Mouse (Mus musculus): Measurements from ENCODE around the gene Jtb. TPM values are rescaled to one million over a fixed set of nuclear protein-coding genes. Genes with fewer than 3 reads are reported as not detected.

Jtb gene
- polyA plus RNA-seq, 1 experiment from 2014 or later: 131 TPM

DNA sequence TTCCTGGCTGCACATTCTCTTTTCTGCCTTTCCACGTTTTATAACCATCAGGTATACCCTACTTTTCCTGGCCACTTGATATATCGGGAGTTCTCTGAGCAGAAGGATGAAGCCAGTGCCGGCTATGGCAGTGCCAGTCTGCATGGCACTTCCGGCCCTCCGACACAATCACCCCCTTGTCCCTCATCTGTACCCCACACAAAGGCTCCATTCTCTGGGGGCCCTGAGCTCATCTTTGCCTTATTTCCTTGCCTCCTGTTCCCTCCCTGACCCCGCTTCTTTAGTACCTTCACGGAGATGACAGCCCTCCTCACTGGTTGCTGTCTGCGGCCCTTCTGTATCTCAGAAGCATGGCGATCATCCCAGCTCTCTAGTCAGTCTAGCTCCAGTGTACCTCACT is 49.3 kb downstream of the Jtb start:
- TF ChIP-seq CTCF (IDR thresholded peaks at IDR 0.05; ENCODE audit: low read depth) (no peak), EP300 (optimal IDR thresholded peaks at IDR 0.05) (no peak)
- Histone ChIP-seq H3K36me3 (ENCODE audit: control insufficient read depth, insufficient read depth, low read length) (no peaks in the 10 kb centered on the region; the same call in 1 of the 2 replicates), H3K27me3 (ENCODE audit: control insufficient read depth, insufficient read depth, low read length) (no peaks in the 10 kb centered on the region), H3K9me3 (ENCODE audit: control insufficient read depth, low read length) (no peaks in the 10 kb centered on the region), H3K9ac (ENCODE audit: low read length) (no peak overlapping the region), H3K27ac (replicated peaks) (no peak overlapping the region), H3K4me1 (replicated peaks; ENCODE audit: control insufficient read depth, insufficient read depth) (no peaks in the 10 kb centered on the region), H3K4me3 (ENCODE audit: low read depth, low read length) (no peak overlapping the region), H3K4me2 (replicated peaks; ENCODE audit: low read depth) (no peak overlapping the region)
- ATAC-seq (ENCODE audit: low FRiP score, low TSS enrichment): no peak
- no peak for DNase-seq (ENCODE audit: low spot score)
- 89% methylated on average over 9 of the region's 9 CpGs for WGBS

DNA sequence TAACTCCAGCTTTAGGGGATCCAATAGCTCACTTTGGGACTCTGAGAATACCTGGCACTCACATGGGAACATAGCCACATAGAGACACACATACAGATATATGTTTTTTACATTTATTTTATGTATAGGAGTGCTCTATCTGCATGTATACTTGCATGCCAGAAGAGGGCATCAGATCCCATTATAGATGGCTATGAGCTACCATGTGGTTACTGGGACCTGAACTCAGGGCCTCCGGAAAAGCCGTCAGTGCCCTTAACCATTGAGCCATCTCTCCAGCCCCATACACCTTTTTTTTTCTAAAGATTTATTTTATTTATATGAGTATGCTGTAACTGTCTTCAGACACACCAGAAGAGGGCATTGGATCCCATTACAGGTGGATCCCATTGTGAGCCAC is 52.8 kb downstream of the Jtb start:
- H3K27me3 ChIP-seq (ENCODE audit: control insufficient read depth, insufficient read depth, low read length): no peaks in the 10 kb centered on the region
- no peaks in the 10 kb centered on the region for H3K9me3 ChIP-seq (ENCODE audit: control insufficient read depth, low read length)
- TF ChIP-seq CTCF (IDR thresholded peaks at IDR 0.05; ENCODE audit: low read depth): peak; percentile 30
- no peak for TF ChIP-seq EP300 (optimal IDR thresholded peaks at IDR 0.05)
- no peaks in the 10 kb centered on the region for H3K36me3 ChIP-seq (ENCODE audit: control insufficient read depth, insufficient read depth, low read length)
- WGBS: 93% methylated on average over 2 of the region's 2 CpGs
- no peak for DNase-seq (ENCODE audit: low spot score)
- no peak overlapping the region for H3K4me3 ChIP-seq (ENCODE audit: low read depth, low read length)
- H3K27ac ChIP-seq (replicated peaks): no peak overlapping the region
- no peak overlapping the region for H3K4me2 ChIP-seq (replicated peaks; ENCODE audit: low read depth)
- ATAC-seq (ENCODE audit: low FRiP score, low TSS enrichment): no peak
- no peak overlapping the region for H3K9ac ChIP-seq (ENCODE audit: low read length)
- no peaks in the 10 kb centered on the region for H3K4me1 ChIP-seq (replicated peaks; ENCODE audit: control insufficient read depth, insufficient read depth)

Small RNA genes lying within 50 kb of the gene (microRNA-seq; reads per million reads assigned to microRNA genes)
- gene Mir7012: not detected

Other genes with a start within 250 kb of the Jtb start
- 73.6 and 77.7 TPM in 2 replicates for gene Hax1, start 232.8 kb upstream of the Jtb start, polyA plus RNA-seq (2015; fragmentation: Nextera tagmentation; extraction: Ambion mirVana)
- gene 4933434E20Rik, start 180.0 kb upstream of the Jtb start, polyA plus RNA-seq (2015; fragmentation: Nextera tagmentation; extraction: Ambion mirVana): 109 and 115 TPM in 2 replicates
- 75.2 and 80.4 TPM in 2 replicates for gene Ubap2l, start 179.0 kb upstream of the Jtb start, polyA plus RNA-seq (2015; fragmentation: Nextera tagmentation; extraction: Ambion mirVana)
- 327 TPM in 2 replicates for gene Tpm3, start 158.9 kb upstream of the Jtb start, polyA plus RNA-seq (2015; fragmentation: Nextera tagmentation; extraction: Ambion mirVana)
- gene Nup210l, start 127.5 kb upstream of the Jtb start, polyA plus RNA-seq (2015; fragmentation: Nextera tagmentation; extraction: Ambion mirVana): 0.05 and 0.06 TPM in 2 replicates
- 1,661 and 1,706 TPM in 2 replicates for gene Rps27, start 17.9 kb upstream of the Jtb start, polyA plus RNA-seq (2015; fragmentation: Nextera tagmentation; extraction: Ambion mirVana)
- gene Rab13, start 17.9 kb upstream of the Jtb start, polyA plus RNA-seq (2015; fragmentation: Nextera tagmentation; extraction: Ambion mirVana): 17.8 and 18.2 TPM in 2 replicates
- 41.9 TPM in 2 replicates for gene Creb3l4, start 11.9 kb downstream of the Jtb start, polyA plus RNA-seq (2015; fragmentation: Nextera tagmentation; extraction: Ambion mirVana)
- 95.4 and 102 TPM in 2 replicates for gene Slc39a1, start 16.6 kb downstream of the Jtb start, polyA plus RNA-seq (2015; fragmentation: Nextera tagmentation; extraction: Ambion mirVana)
- gene Crtc2, start 22.6 kb downstream of the Jtb start, polyA plus RNA-seq (2015; fragmentation: Nextera tagmentation; extraction: Ambion mirVana): 8.9 and 11.8 TPM in 2 replicates
- gene Dennd4b, start 33.6 kb downstream of the Jtb start, polyA plus RNA-seq (2015; fragmentation: Nextera tagmentation; extraction: Ambion mirVana): 0.95 and 1.1 TPM in 2 replicates
- 4.0 and 4.8 TPM in 2 replicates for gene Gatad2b, start 61.6 kb downstream of the Jtb start, polyA plus RNA-seq (2015; fragmentation: Nextera tagmentation; extraction: Ambion mirVana)
- 4.7 and 5.3 TPM in 2 replicates for gene Slc27a3, start 158.3 kb downstream of the Jtb start, polyA plus RNA-seq (2015; fragmentation: Nextera tagmentation; extraction: Ambion mirVana)
- gene Ints3, start 202.0 kb downstream of the Jtb start, polyA plus RNA-seq (2015; fragmentation: Nextera tagmentation; extraction: Ambion mirVana): 9.2 and 9.7 TPM in 2 replicates
- gene Npr1, start 234.3 kb downstream of the Jtb start, polyA plus RNA-seq (2015; fragmentation: Nextera tagmentation; extraction: Ambion mirVana): 3.0 and 3.6 TPM in 2 replicates
- gene Ilf2, start 244.5 kb downstream of the Jtb start, polyA plus RNA-seq (2015; fragmentation: Nextera tagmentation; extraction: Ambion mirVana): 55.9 and 57.6 TPM in 2 replicates

All from stomach, postnatal 0 days (tissue).